Mouse (Mus musculus) stomach, embryonic 16.5 days (tissue): ENCODE data around the gene App. TPM values are rescaled to one million over a fixed set of nuclear protein-coding genes. Genes with fewer than 3 reads are reported as not detected.

Experiments
- ATAC-seq: fragments of 200-750 bp; cut with Nextera tagmentation; 2 replicates; pipeline ENCODE4 v1.8.0; 2017; ENCODE audit warnings: moderate number of reproducible peaks, moderate TSS enrichment; ENCODE audit not compliant: insufficient read depth, low FRiP score
- H3K27ac ChIP-seq: fragments of 300-500 bp; sonication (generic); 2 replicates; pipeline ENCODE4 v1.5.1; 2014; ENCODE audit warnings: low read length
- H3K27me3 ChIP-seq: fragments of 300-500 bp; sonication (generic); 2 replicates; pipeline ENCODE4 v1.6.1; 2014; ENCODE audit warnings: low read length, control low read depth, mixed read lengths; ENCODE audit not compliant: control insufficient read depth, insufficient read depth
- H3K36me3 ChIP-seq: fragments of 300-500 bp; sonication (generic); 2 replicates; pipeline ENCODE4 v1.6.1; 2014; ENCODE audit warnings: low read length; ENCODE audit not compliant: control insufficient read depth, insufficient read depth
- H3K4me1 ChIP-seq: fragments of 300-500 bp; sonication (generic); 2 replicates; pipeline ENCODE4 v1.6.1; 2014; ENCODE audit warnings: low read length, control low read depth, mixed read lengths; ENCODE audit not compliant: control insufficient read depth, insufficient read depth
- H3K4me2 ChIP-seq: fragments of 300-500 bp; sonication (generic); 2 replicates; pipeline ENCODE4 v1.6.1; 2014; ENCODE audit warnings: low read depth, low read length, mixed read lengths
- H3K4me3 ChIP-seq: fragments of 300-500 bp; sonication (generic); replicated peaks from 2 replicates; pipeline ENCODE4 v1.5.1; 2014; ENCODE audit warnings: mild to moderate bottlenecking, low read length
- H3K9ac ChIP-seq: fragments of 300-500 bp; sonication (generic); 2 replicates; pipeline ENCODE4 v1.6.1; 2014; ENCODE audit warnings: low read length
- H3K9me3 ChIP-seq: fragments of 300-500 bp; sonication (generic); replicated peaks from 2 replicates; pipeline ENCODE4 v1.6.1; 2016; ENCODE audit warnings: low read length, control low read depth; ENCODE audit not compliant: control insufficient read depth
- WGBS: fragments of 180-500 bp; shearing (Covaris S2); extraction: QIAGEN DNeasy Blood & Tissue Kit; methylation state at CpG from one replicate; pipeline ENCODE4 v1.1.7; 2014; 5-methylcytosine and 5-hydroxymethylcytosine counted together
- polyA plus RNA-seq: library from polyadenylated mRNA; unstranded; fragments of >200 nt; fragmentation: Nextera tagmentation; extraction: Ambion mirVana; gene quantifications from 2 replicates; pipeline ENCODE4 v1.2.1, GENCODE M21; 2015

Gene App
- polyA plus RNA-seq, 1 experiment from 2014 or later, result 198 TPM

- Histone ChIP-seq H3K27ac (no peak overlapping the region), H3K36me3 (no peaks in the 10 kb centered on the region), H3K9me3 (no peaks in the 10 kb centered on the region), H3K4me1 (peaks cover 3% of the 10 kb centered on the region), H3K4me2 (no peak overlapping the region), H3K4me3 (no peak overlapping the region), H3K27me3 (no peaks in the 10 kb centered on the region), H3K9ac (no peak overlapping the region)
- ATAC-seq, result no peak
- 54% methylated on average over 14 of the region's 14 CpGs for WGBS
Observed at GRCm38 (mm10) chr16:85090992-85091391, 82.6 kb downstream of the App start.

GRCm38 (mm10) chr16:85088126-85088525 lies 85.4 kb downstream of the App start:
- no peaks in the 10 kb centered on the region for H3K27me3 ChIP-seq
- peaks cover 5% of the 10 kb centered on the region for H3K4me1 ChIP-seq
- 61% methylated on average over 10 of the region's 10 CpGs for WGBS
- no peak overlapping the region for H3K4me3 ChIP-seq
- H3K27ac ChIP-seq, result no peak overlapping the region
- no peaks in the 10 kb centered on the region for H3K36me3 ChIP-seq
- H3K9me3 ChIP-seq, result no peaks in the 10 kb centered on the region
- H3K4me2 ChIP-seq, result no peak overlapping the region
- ATAC-seq, result no peak
- no peak overlapping the region for H3K9ac ChIP-seq

DNA sequence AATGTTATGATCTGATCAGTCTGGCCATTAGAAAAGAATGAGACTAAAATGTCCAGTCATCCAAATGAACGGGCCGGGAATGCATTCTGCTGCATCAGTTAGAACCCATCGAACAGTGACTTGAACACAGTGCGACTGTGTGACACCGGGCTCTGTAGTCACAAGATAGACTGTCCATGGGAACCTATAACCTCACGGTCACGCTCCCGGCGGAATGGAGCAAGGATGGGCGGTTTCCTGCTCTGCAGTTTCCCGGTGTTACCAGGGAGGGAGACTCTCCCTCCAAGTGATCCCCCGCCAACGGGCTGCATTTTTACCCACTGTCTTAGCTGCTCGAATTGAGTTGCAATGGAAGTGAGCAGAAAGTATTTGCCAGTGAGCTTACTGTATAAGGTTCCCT lies 87.3 kb downstream of the App start:
- ATAC-seq, result no peak
- no peak overlapping the region for H3K4me2 ChIP-seq
- 84% methylated on average over 14 of the region's 14 CpGs for WGBS
- H3K4me3 ChIP-seq, result no peak overlapping the region
- no peak overlapping the region for H3K9ac ChIP-seq
- no peaks in the 10 kb centered on the region for H3K27me3 ChIP-seq
- no peaks in the 10 kb centered on the region for H3K36me3 ChIP-seq
- peaks cover 2% of the 10 kb centered on the region; the same call in 1 of the 2 replicates for H3K4me1 ChIP-seq
- no peak overlapping the region for H3K27ac ChIP-seq
- H3K9me3 ChIP-seq, result no peaks in the 10 kb centered on the region

- Histone ChIP-seq H3K4me3 (no peak overlapping the region), H3K27me3 (no peaks in the 10 kb centered on the region), H3K9me3 (no peaks in the 10 kb centered on the region), H3K9ac (no peak overlapping the region), H3K4me1 (peaks cover 2% of the 10 kb centered on the region; the same call in 1 of the 2 replicates), H3K4me2 (no peak overlapping the region), H3K27ac (no peak overlapping the region), H3K36me3 (no peaks in the 10 kb centered on the region)
- ATAC-seq, result no peak
- WGBS, result 64% methylated on average over 6 of the region's 6 CpGs
Observed at GRCm38 (mm10) chr16:85085902-85086301, 87.7 kb downstream of the App start.

GRCm38 (mm10) chr16:85084152-85084551 lies 89.4 kb downstream of the App start:
- 90% methylated on average over 1 of the region's 1 CpGs for WGBS
- H3K9ac ChIP-seq, result no peak overlapping the region
- 0 out of 2 replicates have a peak, but pooled peaks cover 9% of the 10 kb centered on the region for H3K36me3 ChIP-seq
- H3K27me3 ChIP-seq, result no peaks in the 10 kb centered on the region
- H3K27ac ChIP-seq, result no peak overlapping the region
- H3K4me3 ChIP-seq, result no peak overlapping the region
- no peaks in the 10 kb centered on the region for H3K9me3 ChIP-seq
- no peak for ATAC-seq
- H3K4me2 ChIP-seq, result no peak overlapping the region
- H3K4me1 ChIP-seq, result peaks cover 2% of the 10 kb centered on the region; the same call in 1 of the 2 replicates

- no peak overlapping the region for H3K9ac ChIP-seq
- H3K4me3 ChIP-seq, result no peak overlapping the region
- H3K4me1 ChIP-seq, result no peaks in the 10 kb centered on the region
- no peak overlapping the region for H3K27ac ChIP-seq
- no peaks in the 10 kb centered on the region for H3K9me3 ChIP-seq
- H3K27me3 ChIP-seq, result no peaks in the 10 kb centered on the region
- H3K36me3 ChIP-seq, result 0 out of 2 replicates have a peak, but pooled peaks cover 9% of the 10 kb centered on the region
- no peak for ATAC-seq
- H3K4me2 ChIP-seq, result no peak overlapping the region
- 39% methylated on average over 2 of the region's 2 CpGs for WGBS
Observed at GRCm38 (mm10) chr16:85075330-85075729, 98.2 kb downstream of the App start.

GRCm38 (mm10) chr16:85074889-85075288 lies 98.7 kb downstream of the App start:
- no peaks in the 10 kb centered on the region for H3K9me3 ChIP-seq
- no peak overlapping the region for H3K4me2 ChIP-seq
- no peak overlapping the region for H3K9ac ChIP-seq
- H3K4me1 ChIP-seq, result no peaks in the 10 kb centered on the region
- H3K4me3 ChIP-seq, result no peak overlapping the region
- 0 out of 2 replicates have a peak, but pooled peaks cover 5% of the 10 kb centered on the region for H3K36me3 ChIP-seq
- WGBS, result 50% methylated on average over 6 of the region's 6 CpGs
- no peak for ATAC-seq
- no peak overlapping the region for H3K27ac ChIP-seq
- no peaks in the 10 kb centered on the region for H3K27me3 ChIP-seq

GRCm38 (mm10) chr16:85072624-85073023 lies 100.9 kb downstream of the App start:
- no peak for ATAC-seq
- WGBS, result 90% methylated on average over 12 of the region's 12 CpGs
- no peaks in the 10 kb centered on the region for H3K36me3 ChIP-seq
- no peaks in the 10 kb centered on the region for H3K9me3 ChIP-seq
- no peak overlapping the region for H3K4me2 ChIP-seq
- H3K4me1 ChIP-seq, result no peaks in the 10 kb centered on the region
- no peak overlapping the region for H3K9ac ChIP-seq
- H3K27me3 ChIP-seq, result no peaks in the 10 kb centered on the region
- H3K4me3 ChIP-seq, result no peak overlapping the region
- H3K27ac ChIP-seq, result no peak overlapping the region

DNA sequence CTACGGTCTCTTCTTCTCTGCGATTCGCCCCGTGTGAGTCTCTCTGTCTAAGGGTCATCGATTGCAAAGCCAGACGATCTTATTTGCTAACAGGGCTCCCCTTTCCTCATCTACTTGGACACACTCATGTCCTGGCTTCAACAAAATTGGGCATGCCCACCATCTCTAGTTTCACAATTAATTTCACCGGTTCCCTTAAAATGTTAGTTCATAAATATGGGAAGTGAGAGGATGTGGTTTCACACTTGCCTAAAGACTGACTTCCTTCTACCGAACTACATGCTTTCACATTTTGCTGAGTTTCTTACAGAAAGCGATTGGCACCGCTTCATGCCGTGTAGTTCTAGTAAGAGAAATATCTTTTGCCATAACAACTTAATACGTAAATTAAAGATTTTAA lies 101.8 kb downstream of the App start:
- Histone ChIP-seq H3K4me1 (no peaks in the 10 kb centered on the region), H3K27me3 (no peaks in the 10 kb centered on the region), H3K9ac (no peak overlapping the region), H3K9me3 (no peaks in the 10 kb centered on the region), H3K27ac (no peak overlapping the region), H3K4me2 (no peak overlapping the region), H3K36me3 (no peaks in the 10 kb centered on the region), H3K4me3 (no peak overlapping the region)
- ATAC-seq, result no peak
- 93% methylated on average over 12 of the region's 12 CpGs for WGBS

DNA sequence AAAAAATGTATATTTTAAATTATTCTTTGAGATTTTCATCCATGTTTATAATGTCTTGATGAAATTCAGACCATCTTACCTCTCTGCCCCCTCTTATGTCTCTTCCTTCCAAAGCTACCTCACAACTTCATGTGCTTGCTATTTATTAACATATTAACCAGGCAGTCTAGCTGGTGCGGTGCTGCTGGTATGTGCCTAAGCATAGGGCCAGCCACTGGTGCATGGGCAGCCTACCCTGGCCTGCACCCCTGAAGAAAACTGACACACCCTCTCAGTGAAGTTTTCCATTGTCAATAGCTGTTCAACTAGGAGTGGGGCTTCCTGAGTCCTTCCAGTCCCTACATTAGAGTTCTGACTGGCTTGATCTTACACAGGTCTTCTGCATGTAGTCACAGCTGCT lies 102.3 kb downstream of the App start:
- no peaks in the 10 kb centered on the region for H3K36me3 ChIP-seq
- no peak overlapping the region for H3K9ac ChIP-seq
- ATAC-seq, result no peak
- no peak overlapping the region for H3K4me3 ChIP-seq
- H3K4me2 ChIP-seq, result no peak overlapping the region
- no peak overlapping the region for H3K27ac ChIP-seq
- H3K4me1 ChIP-seq, result no peaks in the 10 kb centered on the region
- H3K9me3 ChIP-seq, result no peaks in the 10 kb centered on the region
- WGBS, result 82% methylated on average over 1 of the region's 1 CpGs
- H3K27me3 ChIP-seq, result no peaks in the 10 kb centered on the region
